In the genomic region with DNA sequence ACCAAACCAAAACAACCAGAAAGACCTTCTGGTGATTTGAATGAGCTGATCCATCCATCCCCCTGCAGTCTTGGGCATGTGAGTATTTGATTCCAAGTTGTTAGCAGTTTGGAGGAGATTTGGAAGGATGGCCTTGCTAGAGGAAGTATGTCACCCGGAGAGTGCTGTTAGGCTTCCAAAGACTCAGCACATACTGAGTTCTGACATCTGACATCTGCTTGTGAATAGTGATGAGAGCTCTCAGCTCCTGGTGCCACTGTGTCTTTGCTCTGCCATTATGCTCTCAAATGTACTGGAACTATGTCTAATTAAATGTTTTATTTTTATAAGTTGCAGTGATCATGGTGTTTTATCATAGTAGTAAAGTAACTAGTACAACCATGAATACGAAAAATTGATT, we compare ENCODE assay signal across 16 mouse cellular contexts.
"Had no signal": no experiment of that assay in that cellular context is flagged by ENCODE, and none has a peak within 500 bp of the region (broad histone marks: within the 10 kb centered on the region; RNA-seq: fewer than 3 reads in every experiment).

No protein-coding gene starts in this region.

- H3K27me3 ChIP-seq: limb, embryonic 13.5 days; megakaryocyte, embryonic 14.5 days; midbrain, embryonic 15.5 days; neural tube, embryonic 13.5 days had no signal

- H3K4me3 ChIP-seq: limb, embryonic 13.5 days; megakaryocyte, embryonic 14.5 days; midbrain, embryonic 15.5 days; neural tube, embryonic 13.5 days had no signal

- H3K4me1 ChIP-seq: limb, embryonic 13.5 days; megakaryocyte, embryonic 14.5 days; midbrain, embryonic 15.5 days; neural tube, embryonic 13.5 days had no signal

- H3K27ac ChIP-seq: limb, embryonic 13.5 days; liver, embryonic 14.5 days; macrophage; midbrain, embryonic 15.5 days; neural tube, embryonic 13.5 days had no signal

- ATAC-seq: midbrain, embryonic 15.5 days had no signal

- DNase-seq: kidney, postnatal 14 days; left cerebral cortex, postnatal 4 days; lung, adult 18-20 months; lung, postnatal 10 days; retina, postnatal 1 day; right cerebral cortex, postnatal 4 days; spleen, adult 18-20 months; thymus, adult 18-20 months; thymus, postnatal 14 days had no signal

- H3K4me2 ChIP-seq: limb, embryonic 13.5 days; midbrain, embryonic 11.5 days; midbrain, embryonic 15.5 days; neural tube, embryonic 13.5 days had no signal

- H3K9me3 ChIP-seq: limb, embryonic 13.5 days; megakaryocyte, embryonic 14.5 days; midbrain, embryonic 15.5 days; neural tube, embryonic 13.5 days had no signal

- H3K36me3 ChIP-seq: limb, embryonic 13.5 days; midbrain, embryonic 15.5 days; neural tube, embryonic 13.5 days had no signal

- H3K9ac ChIP-seq: limb, embryonic 13.5 days; liver, embryonic 14.5 days; midbrain, embryonic 15.5 days; neural tube, embryonic 13.5 days had no signal
